Mouse (Mus musculus): Measurements from ENCODE around the gene Sh2d7.

GRCm38 (mm10) chr9:54490431-54490830 is 48.4 kb upstream of the Sh2d7 start:
- no peak for TF ChIP-seq CTCF (IDR thresholded peaks at IDR 0.05; ENCODE audit: control insufficient read depth, insufficient read depth, insufficient read length)
- no peak for TF ChIP-seq USF1 (IDR thresholded peaks at IDR 0.05; ENCODE audit: low read depth)
- TF ChIP-seq MAX (IDR thresholded peaks at IDR 0.05) = no peak
- TF ChIP-seq CEBPB (IDR thresholded peaks at IDR 0.05; ENCODE audit: low read depth) = no peak
- TF ChIP-seq MYOD1 (IDR thresholded peaks at IDR 0.05; ENCODE audit: control insufficient read depth, insufficient read length, low read depth) = no peak
- no peak for TF ChIP-seq MYOG (IDR thresholded peaks at IDR 0.05; ENCODE audit: control insufficient read depth, extremely low read depth, insufficient read length)

Measured in C2C12 (cell line).